Mouse (Mus musculus): ENCODE results near the gene Rgs11.
"Not testable (repeated sequence)": the region's sequence is repeated elsewhere in the genome, so short reads cannot be mapped to it uniquely, and the experiment has no call there.

DNA sequence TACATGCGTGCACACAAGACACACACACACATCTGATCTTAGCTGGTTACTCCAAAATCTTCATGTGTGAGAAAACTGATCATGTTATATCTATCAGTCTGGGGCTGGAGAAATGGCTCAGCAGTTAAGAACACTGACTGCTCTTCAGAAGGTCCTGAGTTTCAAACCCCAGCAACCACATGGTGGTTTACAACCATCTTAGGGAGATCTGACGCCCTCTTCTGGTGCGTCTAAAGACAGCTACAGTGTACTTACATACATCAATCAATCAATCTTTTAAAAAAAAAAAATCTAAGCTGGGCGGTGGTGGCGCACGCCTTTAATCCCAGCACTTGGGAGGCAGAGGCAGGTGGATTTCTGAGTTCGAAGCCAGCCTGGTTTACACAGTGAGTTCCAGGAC is 11.3 kb upstream of the Rgs11 start:
- TF ChIP-seq POLR2A (IDR thresholded peaks at IDR 0.05; ENCODE audit: control insufficient read depth, extremely low read depth, insufficient read depth, low read length, poor library complexity); CTCF (IDR thresholded peaks at IDR 0.05; ENCODE audit: borderline replicate concordance, control insufficient read depth, extremely low read depth, insufficient read depth, low read length, poor library complexity): not testable (repeated sequence)

Data from thymus, adult 2 months (tissue).